Mouse (Mus musculus): ENCODE results near the gene Mroh7.

Gene Mroh7

GRCm38 (mm10) chr4:106633281-106634085 is 97.2 kb downstream of the Mroh7 start:
- no peak for DNase-seq (ENCODE audit: low spot score)

DNA sequence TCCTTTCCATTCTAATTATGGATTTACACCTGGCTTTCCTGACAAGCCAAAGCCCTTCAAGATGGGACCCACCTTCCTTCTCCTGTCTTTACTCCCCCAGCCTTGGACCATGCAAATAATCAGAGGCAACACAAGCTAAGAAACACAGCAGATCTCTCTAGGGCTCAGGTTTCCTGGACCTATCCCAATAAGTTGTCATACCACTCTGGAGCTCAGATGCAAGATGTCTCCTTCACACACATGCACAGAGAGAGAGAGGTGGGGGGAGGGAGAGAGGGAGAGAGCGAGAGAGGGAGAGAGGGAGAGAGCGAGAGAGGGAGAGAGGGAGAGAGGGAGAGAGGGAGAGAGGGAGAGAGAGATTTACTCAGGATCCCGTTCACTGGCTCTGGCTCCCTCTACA is 98.4 kb downstream of the Mroh7 start:
- DNase-seq (ENCODE audit: low spot score): no peak
